8 mouse cellular contexts compared by ENCODE assay signal in genomic region chr17:14203121-14203941, GRCm38 (mm10). TPM values are rescaled to one million over a fixed set of nuclear protein-coding genes. Genes with fewer than 3 reads are reported as not detected.
A peak's percentile ranks its signal among the peaks of the same experiment; 100 is the strongest.
DNase-seq lines count a peak whose midpoint lies in the region; ATAC-seq and TF ChIP-seq lines count a peak whose summit lies in the region.

No protein-coding gene starts in this region.

- WGBS in cerebellum, adult 2 months: under 1% methylated on average over 95 of the region's 97 CpGs
- under 1% methylated on average over 92 of the region's 97 CpGs for WGBS in heart, embryonic 12.5 days
- under 1% methylated on average over 97 of the region's 97 CpGs for WGBS in kidney, embryonic 16.5 days
- WGBS in liver, embryonic 11.5 days: 1% methylated on average over 94 of the region's 97 CpGs

- no peak for TF ChIP-seq CTCF in cerebellum, adult 2 months (IDR thresholded peaks at IDR 0.05; ENCODE audit: borderline replicate concordance, insufficient read depth, low read depth, low read length)

- DNase-seq in cerebellum, adult 2 months: peak; percentile 17 to 40
- DNase-seq in cerebellum, adult 11-12 months: no peak
- DNase-seq in embryo, embryonic 11 days: peak; percentile 66
- DNase-seq in liver, embryonic 11.5 days (ENCODE audit: low spot score): peak; percentile 59
- peak; percentile 75 for DNase-seq in neural tube, embryonic 10.5 days (ENCODE audit: extremely low spot score, low spot score)
- DNase-seq in urinary bladder, postnatal 36 days (ENCODE audit: low spot score in 2 of 2): peak; percentile 26 to 42

- H3K27ac ChIP-seq in cerebellum, adult 2 months (ENCODE audit: insufficient read depth, low read length): no peak overlapping the region
- peak overlapping the region; percentile 68 for H3K27ac ChIP-seq in heart, embryonic 12.5 days (ENCODE audit: poor library complexity, severe bottlenecking)
- H3K27ac ChIP-seq in kidney, embryonic 16.5 days (ENCODE audit: low read length): peak overlapping the region; percentile 91
- no peak overlapping the region for H3K27ac ChIP-seq in liver, embryonic 11.5 days (ENCODE audit: low read depth, low read length)

- 0 out of 2 replicates have a peak, but pooled peaks cover under 1% of the 10 kb centered on the region for H3K36me3 ChIP-seq in heart, embryonic 12.5 days
- H3K36me3 ChIP-seq in kidney, embryonic 16.5 days (ENCODE audit: insufficient read depth, low read length): no peaks in the 10 kb centered on the region
- H3K36me3 ChIP-seq in liver, embryonic 11.5 days (ENCODE audit: control insufficient read depth, insufficient read depth, low read length): no peaks in the 10 kb centered on the region

- peak overlapping the region; percentile 56 for H3K4me3 ChIP-seq in cerebellum, adult 2 months (replicated peaks; ENCODE audit: insufficient read depth, low read depth, low read length)
- peak overlapping the region; percentile 80 for H3K4me3 ChIP-seq in heart, embryonic 12.5 days
- peak overlapping the region; percentile 67 for H3K4me3 ChIP-seq in kidney, embryonic 16.5 days (ENCODE audit: low read length)
- H3K4me3 ChIP-seq in liver, embryonic 11.5 days (ENCODE audit: low read depth, low read length): peak overlapping the region; percentile 63

- no peak for TF ChIP-seq POLR2A in cerebellum, adult 2 months (IDR thresholded peaks at IDR 0.05; ENCODE audit: borderline replicate concordance, insufficient read depth, low read length)

- H3K9ac ChIP-seq in heart, embryonic 12.5 days: peak overlapping the region; percentile 80
- H3K9ac ChIP-seq in kidney, embryonic 16.5 days (replicated peaks; ENCODE audit: low read length): peak overlapping the region; percentile 83
- peak overlapping the region; percentile 56; the same call in 1 of the 2 replicates for H3K9ac ChIP-seq in liver, embryonic 11.5 days (ENCODE audit: low read depth, low read length)

- H3K27me3 ChIP-seq in cerebellum, adult 2 months (ENCODE audit: control insufficient read depth, insufficient read depth, low read length): no peaks in the 10 kb centered on the region; the same call in 1 of the 2 replicates
- peaks cover 71% of the 10 kb centered on the region for H3K27me3 ChIP-seq in heart, embryonic 12.5 days (replicated peaks)
- H3K27me3 ChIP-seq in kidney, embryonic 16.5 days (ENCODE audit: insufficient read depth, low read length): peaks cover 51% of the 10 kb centered on the region
- peaks cover 59% of the 10 kb centered on the region for H3K27me3 ChIP-seq in liver, embryonic 11.5 days (replicated peaks; ENCODE audit: control insufficient read depth, insufficient read depth, low read length)

- H3K9me3 ChIP-seq in heart, embryonic 12.5 days (replicated peaks): no peaks in the 10 kb centered on the region
- no peaks in the 10 kb centered on the region for H3K9me3 ChIP-seq in kidney, embryonic 16.5 days (ENCODE audit: low read length)
- H3K9me3 ChIP-seq in liver, embryonic 11.5 days (ENCODE audit: control insufficient read depth, low read length): no peaks in the 10 kb centered on the region

- peak; percentile 66 for ATAC-seq in heart, embryonic 12.5 days (ENCODE audit: insufficient number of reproducible peaks, low FRiP score)
- ATAC-seq in kidney, embryonic 16.5 days (ENCODE audit: low FRiP score, low TSS enrichment): peak; percentile 70
- ATAC-seq in liver, embryonic 11.5 days (replicated peaks; ENCODE audit: low FRiP score): peak; percentile 60

- peak overlapping the region; percentile 95 for H3K4me2 ChIP-seq in heart, embryonic 12.5 days
- peak overlapping the region; percentile 66 for H3K4me2 ChIP-seq in kidney, embryonic 16.5 days (replicated peaks; ENCODE audit: low read depth, low read length)
- H3K4me2 ChIP-seq in liver, embryonic 11.5 days: peak overlapping the region; percentile 68

- peaks cover 2% of the 10 kb centered on the region for H3K4me1 ChIP-seq in cerebellum, adult 2 months (ENCODE audit: control insufficient read depth, insufficient read depth, low read length)
- H3K4me1 ChIP-seq in heart, embryonic 12.5 days (replicated peaks): peaks cover 39% of the 10 kb centered on the region
- peaks cover 45% of the 10 kb centered on the region for H3K4me1 ChIP-seq in kidney, embryonic 16.5 days (ENCODE audit: insufficient read depth, low read length)
- peaks cover 10% of the 10 kb centered on the region for H3K4me1 ChIP-seq in liver, embryonic 11.5 days (replicated peaks; ENCODE audit: control insufficient read depth, insufficient read depth, low read length)

RNA-seq across cellular contexts. Expression of gene Dact2, which starts 0.8 kb away (rescaled TPM):
- polyA plus RNA-seq in cerebellum, adult 2 months (2012; rRNA removed): 6.5 and 7.2 TPM in 2 replicates
- 1.7 and 2.4 TPM in 2 replicates for polyA plus RNA-seq in heart, embryonic 12.5 days (2016; fragmentation: Nextera tagmentation; extraction: Ambion mirVana)
- polyA plus RNA-seq in kidney, embryonic 16.5 days (2015; fragmentation: Nextera tagmentation; extraction: Ambion mirVana): 15.0 and 17.7 TPM in 2 replicates
- polyA plus RNA-seq in liver, embryonic 11.5 days (2014; fragmentation: Nextera tagmentation; extraction: Ambion mirVana): 2.3 and 3.0 TPM in 2 replicates

Comparison
In these comparisons a context has a peak if more than half of its experiments do, and no peak if none do; other contexts are left out.
1. H3K27ac ChIP-seq: peak in heart, embryonic 12.5 days (single experiment) and kidney, embryonic 16.5 days (single experiment); none in cerebellum, adult 2 months (single experiment) and liver, embryonic 11.5 days (single experiment).
2. Peak in every context shown above with its lines, with median percentiles within 50 percentile points of each other: H3K4me3 ChIP-seq, ATAC-seq, H3K4me2 ChIP-seq and H3K9ac ChIP-seq.